Comparison of ENCODE assay signal across 11 mouse cellular contexts in genomic region chr19:47511958-47512357, GRCm38 (mm10). TPM values are rescaled to one million over a fixed set of nuclear protein-coding genes. Genes with fewer than 3 reads are reported as not detected.
DNase-seq lines count a peak whose midpoint lies in the region; ATAC-seq and TF ChIP-seq lines count a peak whose summit lies in the region.
"Had no signal": no experiment of that assay in that cellular context is flagged by ENCODE, and none has a peak within 500 bp of the region (broad histone marks: within the 10 kb centered on the region; RNA-seq: fewer than 3 reads in every experiment).

No protein-coding gene starts in this region.

- H3K9me3 ChIP-seq in embryonic facial prominence, embryonic 12.5 days: no peaks in the 10 kb centered on the region
- H3K9me3 ChIP-seq in megakaryocyte, embryonic 14.5 days: no peaks in the 10 kb centered on the region
- H3K9me3 ChIP-seq: embryonic facial prominence, embryonic 13.5 days; midbrain, embryonic 12.5 days had no signal

- peaks cover 7% of the 10 kb centered on the region; the same call in 1 of the 2 replicates for H3K4me1 ChIP-seq in kidney, adult 2 months (ENCODE audit: control insufficient read depth, insufficient read depth, low read length)
- H3K4me1 ChIP-seq in embryonic facial prominence, embryonic 12.5 days: peaks cover 20% of the 10 kb centered on the region
- peaks cover 92% of the 10 kb centered on the region for H3K4me1 ChIP-seq in megakaryocyte, embryonic 14.5 days

- peak; percentile 39 for DNase-seq in kidney, adult 2 months
- no peak for DNase-seq in kidney, adult 18-20 months
- DNase-seq in kidney, postnatal 4 days: peak; percentile 28 to 60
- no peak for DNase-seq in embryo, embryonic 11 days
- DNase-seq in left cerebral cortex, postnatal 14 days (ENCODE audit: low spot score in 2 of 2): no peak
- DNase-seq: heart, postnatal 10 days; layer of hippocampus, postnatal 36 days had no signal

- H3K9ac ChIP-seq in embryonic facial prominence, embryonic 12.5 days: no peak overlapping the region
- H3K9ac ChIP-seq: embryonic facial prominence, embryonic 13.5 days; midbrain, embryonic 12.5 days had no signal

- H3K36me3 ChIP-seq in kidney, adult 2 months (ENCODE audit: control insufficient read depth, insufficient read depth, low read length): no peaks in the 10 kb centered on the region
- H3K36me3 ChIP-seq in embryonic facial prominence, embryonic 12.5 days: peaks cover 51% of the 10 kb centered on the region
- peaks cover 47% of the 10 kb centered on the region for H3K36me3 ChIP-seq in megakaryocyte, embryonic 14.5 days (replicated peaks; ENCODE audit: low read length)

- H3K27ac ChIP-seq in kidney, adult 2 months (ENCODE audit: insufficient read depth, low read depth, low read length): peak overlapping the region; percentile 47; the same call in 1 of the 2 replicates
- 0 out of 2 replicates have a peak overlapping the region, but pooled peaks have one; percentile 25 for H3K27ac ChIP-seq in embryonic facial prominence, embryonic 12.5 days

- no peak overlapping the region for H3K4me2 ChIP-seq in embryonic facial prominence, embryonic 12.5 days (replicated peaks)
- H3K4me2 ChIP-seq: embryonic facial prominence, embryonic 13.5 days; midbrain, embryonic 12.5 days had no signal

- ATAC-seq in embryonic facial prominence, embryonic 12.5 days (ENCODE audit: insufficient number of reproducible peaks, insufficient read depth, low FRiP score, low TSS enrichment): no peak

- no peak for TF ChIP-seq CTCF in kidney, adult 2 months (conservative IDR thresholded peaks at IDR 0.05; ENCODE audit: insufficient read depth, insufficient read length, low read depth, low read length)

- no peak overlapping the region for H3K4me3 ChIP-seq in kidney, adult 2 months (ENCODE audit: insufficient read depth, low read depth, low read length)
- H3K4me3 ChIP-seq in embryonic facial prominence, embryonic 12.5 days: no peak overlapping the region
- H3K4me3 ChIP-seq in megakaryocyte, embryonic 14.5 days (replicated peaks): peak overlapping the region; percentile 74
- H3K4me3 ChIP-seq: embryonic facial prominence, embryonic 13.5 days; midbrain, embryonic 12.5 days had no signal

- no peaks in the 10 kb centered on the region for H3K27me3 ChIP-seq in kidney, adult 2 months (replicated peaks; ENCODE audit: control insufficient read depth, insufficient read depth, low read length)
- no peaks in the 10 kb centered on the region for H3K27me3 ChIP-seq in embryonic facial prominence, embryonic 12.5 days
- no peaks in the 10 kb centered on the region for H3K27me3 ChIP-seq in megakaryocyte, embryonic 14.5 days (replicated peaks)
- H3K27me3 ChIP-seq: embryonic facial prominence, embryonic 13.5 days; midbrain, embryonic 12.5 days had no signal

- WGBS in kidney, adult 2 months: 58% methylated on average over 6 of the region's 6 CpGs
- WGBS in embryonic facial prominence, embryonic 12.5 days: 29% methylated on average over 6 of the region's 6 CpGs

- intact Hi-C loops in left cerebral cortex, postnatal 14 days (cut with DNase I): no loop called here

- TF ChIP-seq POLR2A in kidney, adult 2 months (IDR thresholded peaks at IDR 0.05; ENCODE audit: low read depth, low read length): no peak

RNA-seq across cellular contexts. Expression of gene Stn1, which starts 25.3 kb away (rescaled TPM):
- polyA plus RNA-seq in kidney, adult 2 months (2012; rRNA removed): 12.3 and 14.2 TPM in 2 replicates
- 58.5 and 59.1 TPM in 2 replicates for polyA plus RNA-seq in embryonic facial prominence, embryonic 12.5 days (2016; fragmentation: Nextera tagmentation; extraction: Ambion mirVana)
- 2.4 and 6.6 TPM in 2 replicates for polyA plus RNA-seq in megakaryocyte, embryonic 14.5 days (2012; ENCODE audit: insufficient read depth, low replicate concordance)
- 10 to 100 TPM; 28.5 to 29.9 TPM for total RNA-seq in left cerebral cortex, postnatal 14 days (2021)

RNA-seq across cellular contexts. Expression of gene Sh3pxd2a, which starts 47.8 kb away (rescaled TPM):
- polyA plus RNA-seq in kidney, adult 2 months (2012; rRNA removed): 14.9 and 15.5 TPM in 2 replicates
- 8.2 and 8.4 TPM in 2 replicates for polyA plus RNA-seq in embryonic facial prominence, embryonic 12.5 days (2016; fragmentation: Nextera tagmentation; extraction: Ambion mirVana)
- polyA plus RNA-seq in megakaryocyte, embryonic 14.5 days (2012; ENCODE audit: insufficient read depth, low replicate concordance): 0.21 TPM in 1 of 2 replicates, not detected in the other
- total RNA-seq in left cerebral cortex, postnatal 14 days (2021): 10 to 100 TPM; 30.9 TPM

Comparison
In these comparisons a context has a peak if more than half of its experiments do, and no peak if none do; other contexts are left out.
1. DNase-seq: peak in kidney, adult 2 months (single experiment) and kidney, postnatal 4 days (2 of 2); none in kidney, adult 18-20 months (single experiment), embryo, embryonic 11 days (single experiment) and left cerebral cortex, postnatal 14 days (0 of 2).